Mouse (Mus musculus): ENCODE measurements around the gene Nanos2.

Nanos2 gene

DNA sequence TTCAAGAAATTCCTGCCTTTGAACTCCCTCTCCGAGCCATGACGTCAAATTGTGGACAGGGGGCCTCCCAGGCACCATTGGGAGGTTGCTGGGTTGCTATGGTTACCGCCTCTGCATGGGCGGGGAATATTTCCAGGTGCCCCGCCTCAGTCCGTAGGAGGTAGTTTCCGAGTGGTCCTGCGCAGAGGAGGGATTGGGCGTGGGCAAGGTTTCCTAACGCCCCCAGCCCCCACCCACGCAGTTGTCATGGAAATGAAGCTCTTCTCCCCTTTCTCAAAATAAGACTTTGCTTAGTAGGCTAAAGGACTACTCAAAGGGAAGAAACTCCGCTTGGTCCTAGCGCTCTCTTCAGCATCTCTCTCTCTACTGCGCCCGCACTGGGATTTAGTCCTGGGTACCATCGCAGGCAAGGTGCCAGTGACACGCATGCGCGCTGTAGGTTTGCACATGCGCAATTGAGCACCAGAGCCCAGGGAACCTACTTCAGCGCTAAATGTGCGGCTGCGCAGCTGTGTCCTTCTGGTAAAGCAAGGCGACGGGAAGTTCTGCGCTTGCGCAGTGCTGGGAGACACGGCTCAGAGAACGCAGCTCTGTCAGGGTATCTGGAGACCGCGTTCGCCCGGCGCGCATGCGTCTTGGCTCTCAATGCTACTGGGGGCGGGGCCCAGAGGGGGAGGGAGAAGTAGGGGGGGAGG lies 3.5 kb downstream of the Nanos2 start, which contains the start of gene Mypop:
Gene Mypop (plus strand): TSS at position 645 of the 695 bp plus-strand sequence.
- peak; percentile 100 for DNase-seq (ENCODE audit: low spot score in 2 of 2)

DNA sequence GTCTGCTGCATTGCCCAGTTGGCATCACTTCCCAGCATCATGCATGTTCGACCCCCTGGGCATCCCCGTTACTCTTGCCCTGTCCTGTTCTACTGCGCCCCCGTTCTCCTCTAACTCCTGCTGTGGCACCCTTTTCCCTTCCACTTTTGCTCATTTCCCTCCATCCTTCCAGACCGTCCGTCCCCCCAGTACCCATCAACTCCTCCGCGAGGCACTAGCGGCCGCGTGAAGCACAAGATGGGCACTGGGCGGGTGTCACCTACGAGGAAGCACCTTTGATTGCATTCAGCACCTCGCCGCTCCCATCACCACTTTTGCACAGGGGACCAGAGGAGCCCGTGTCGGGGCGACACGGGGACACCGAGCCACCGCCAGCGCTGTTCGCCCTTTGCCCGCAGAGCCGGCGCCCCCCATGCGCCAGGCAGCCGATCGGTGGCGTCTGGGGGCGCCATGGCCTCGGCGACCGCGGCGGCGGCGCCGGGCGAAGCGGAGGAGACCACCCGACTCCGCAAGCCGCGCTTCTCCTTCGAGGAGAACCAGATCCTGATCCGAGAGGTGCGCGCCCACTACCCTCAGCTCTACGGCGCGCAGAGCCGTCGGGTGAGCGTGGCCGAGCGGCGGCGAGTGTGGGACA lies 4.6 kb downstream of the Nanos2 start:
- peak in 1 of 2 experiments; percentile 50 for DNase-seq (ENCODE audit: low spot score in 2 of 2)

DNA sequence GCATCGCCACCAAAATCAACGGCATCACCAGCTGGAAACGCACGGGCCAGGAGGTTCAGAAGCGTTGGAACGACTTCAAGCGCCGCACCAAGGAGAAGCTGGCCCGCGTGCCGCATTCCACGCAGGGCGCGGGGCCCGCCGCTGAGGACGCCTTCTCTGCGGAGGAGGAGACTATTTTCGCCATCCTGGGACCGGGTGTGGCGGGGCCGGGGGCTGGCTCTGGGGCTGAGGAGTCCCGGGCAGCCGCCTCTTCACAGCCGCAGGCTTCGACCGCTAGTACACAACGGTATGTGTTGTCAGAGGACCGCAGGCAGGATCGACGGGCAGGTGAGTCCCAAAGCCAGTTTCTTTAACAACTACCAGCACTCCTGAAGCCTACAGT lies 5.1 kb downstream of the Nanos2 start:
- DNase-seq (ENCODE audit: low spot score in 2 of 2), result peak in 1 of 2 experiments; percentile 62

DNA sequence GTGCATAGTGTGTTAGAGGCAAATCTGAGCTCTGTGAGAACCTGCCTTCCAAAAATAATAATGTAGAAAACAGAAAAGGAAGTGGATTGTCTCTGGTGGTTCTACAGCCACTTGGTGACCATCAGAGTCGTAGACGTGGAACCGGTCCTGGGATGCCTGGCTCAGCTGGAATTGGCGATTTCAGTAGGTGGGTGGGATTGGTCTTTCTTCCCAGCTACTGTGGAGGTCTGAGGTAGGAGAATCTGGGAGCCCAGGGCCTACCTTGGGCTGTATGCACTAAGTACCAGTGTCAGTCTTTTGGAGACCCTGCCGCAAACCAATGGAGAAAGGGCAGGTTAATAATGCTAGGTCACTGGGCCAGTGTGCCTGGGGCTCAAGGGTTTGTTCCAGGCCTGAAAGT lies 5.8 kb downstream of the Nanos2 start:
- DNase-seq (ENCODE audit: low spot score in 2 of 2), result no peak

DNA sequence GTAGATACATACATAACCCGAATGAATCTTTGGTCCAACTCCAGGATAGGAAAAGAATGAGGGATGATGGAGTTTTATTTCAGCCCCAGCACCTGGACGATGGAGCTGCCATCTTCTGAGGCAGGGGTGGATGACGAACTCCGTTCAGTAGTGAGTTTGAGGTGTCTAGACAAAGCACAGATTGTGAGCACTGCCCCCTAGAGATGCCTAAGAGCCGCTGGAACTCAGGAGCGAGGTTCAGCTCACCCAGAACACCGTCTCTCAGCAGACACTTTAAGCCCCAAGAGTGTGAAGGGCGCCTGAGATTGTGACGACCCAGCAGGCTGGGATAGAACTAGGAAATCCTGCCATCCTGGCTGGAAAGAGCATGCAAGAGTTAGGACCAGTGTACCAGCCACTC lies 11.6 kb downstream of the Nanos2 start:
- no peak for DNase-seq (ENCODE audit: low spot score in 2 of 2)

DNA sequence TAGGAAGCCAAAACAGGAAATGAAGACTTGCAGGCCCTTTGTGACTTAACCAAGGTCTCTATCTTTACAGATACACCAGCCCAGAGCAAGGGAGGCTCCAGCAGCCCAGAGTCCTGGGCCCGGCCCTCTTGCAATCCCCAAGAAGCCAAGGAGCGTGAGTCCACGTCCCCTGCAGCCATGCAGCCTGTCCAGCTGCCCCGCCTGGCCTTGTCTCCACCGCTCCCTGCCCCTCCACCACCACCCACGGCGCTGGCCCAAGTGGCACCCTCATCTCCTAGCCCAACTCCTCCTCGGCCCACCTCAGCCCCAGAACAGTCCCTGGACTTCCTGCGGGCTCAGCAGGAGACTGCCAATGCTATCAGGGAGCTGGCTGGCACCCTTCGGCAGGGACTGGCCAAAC lies 13.2 kb downstream of the Nanos2 start:
- DNase-seq (ENCODE audit: low spot score in 2 of 2), result no peak

DNA sequence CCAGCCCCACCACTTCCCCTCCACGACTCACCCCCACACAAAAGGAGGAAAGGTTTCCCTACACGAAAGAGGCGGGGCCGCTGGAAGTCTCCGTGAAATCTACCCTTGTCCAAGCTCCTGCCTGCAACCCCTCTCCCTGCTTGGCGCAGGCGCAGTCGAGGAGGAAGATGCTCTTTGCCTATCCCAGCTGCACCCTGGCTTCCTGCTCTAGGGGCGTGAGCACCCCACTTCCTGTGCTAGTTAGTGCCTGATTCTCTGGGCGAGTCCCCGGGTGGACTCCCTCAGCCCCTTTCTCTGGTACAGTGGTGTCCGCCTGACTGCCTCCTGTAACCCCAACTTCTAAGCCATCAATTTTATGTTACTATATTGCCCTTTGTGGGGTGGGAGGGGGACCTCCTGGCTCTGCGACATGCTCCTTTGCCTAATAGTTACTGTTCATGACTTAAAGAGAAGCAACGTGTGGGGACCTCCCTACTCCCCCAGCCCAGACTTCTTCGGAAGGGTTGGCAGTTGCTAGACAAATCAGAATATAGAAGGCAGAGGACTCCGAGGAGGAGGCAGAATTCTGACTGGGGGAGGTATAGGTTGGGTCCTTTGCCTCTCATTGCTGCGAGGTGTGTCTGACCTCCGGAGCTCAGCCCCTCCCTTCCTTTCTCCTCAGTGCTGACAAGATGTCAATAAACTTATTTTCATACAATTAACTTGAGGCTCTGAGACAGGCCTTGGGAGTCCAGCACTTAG lies 14.0 kb downstream of the Nanos2 start:
- no peak for DNase-seq (ENCODE audit: low spot score in 2 of 2)

DNA sequence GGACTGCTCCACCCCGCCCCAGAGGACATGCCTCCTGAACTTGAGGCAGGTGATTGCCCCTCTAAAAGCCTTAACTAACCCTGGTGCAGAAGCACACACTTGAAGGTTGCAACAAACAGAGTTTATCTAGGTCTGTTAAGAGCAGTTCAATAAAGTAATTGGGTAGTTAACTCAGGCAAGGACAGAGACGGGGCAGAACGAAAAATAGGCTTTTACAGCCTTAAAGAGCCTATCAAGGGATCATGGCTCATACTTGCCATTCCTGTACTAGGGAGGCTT lies 14.5 kb downstream of the Nanos2 start:
- DNase-seq (ENCODE audit: low spot score in 2 of 2), result no peak

DNA sequence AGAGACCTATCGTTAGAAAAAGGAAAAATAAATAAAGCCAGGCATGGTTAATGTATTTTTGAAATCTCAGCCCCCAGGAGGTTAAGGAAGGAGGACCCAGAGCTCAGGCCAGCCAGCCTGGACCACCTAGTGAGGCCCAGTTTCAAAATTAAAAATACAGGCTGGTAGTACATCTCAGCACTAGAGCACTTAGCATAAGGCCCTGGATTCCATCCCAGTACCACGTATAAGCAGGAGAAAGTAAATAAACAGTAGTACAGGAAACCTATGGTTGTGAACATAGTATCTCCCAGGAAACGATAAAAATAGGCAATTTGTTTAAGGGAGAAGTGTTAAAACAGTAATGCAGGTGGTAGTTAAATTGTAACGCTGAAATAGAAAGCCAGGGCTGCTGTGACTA lies 14.9 kb downstream of the Nanos2 start:
- no peak for DNase-seq (ENCODE audit: low spot score in 2 of 2)

DNA sequence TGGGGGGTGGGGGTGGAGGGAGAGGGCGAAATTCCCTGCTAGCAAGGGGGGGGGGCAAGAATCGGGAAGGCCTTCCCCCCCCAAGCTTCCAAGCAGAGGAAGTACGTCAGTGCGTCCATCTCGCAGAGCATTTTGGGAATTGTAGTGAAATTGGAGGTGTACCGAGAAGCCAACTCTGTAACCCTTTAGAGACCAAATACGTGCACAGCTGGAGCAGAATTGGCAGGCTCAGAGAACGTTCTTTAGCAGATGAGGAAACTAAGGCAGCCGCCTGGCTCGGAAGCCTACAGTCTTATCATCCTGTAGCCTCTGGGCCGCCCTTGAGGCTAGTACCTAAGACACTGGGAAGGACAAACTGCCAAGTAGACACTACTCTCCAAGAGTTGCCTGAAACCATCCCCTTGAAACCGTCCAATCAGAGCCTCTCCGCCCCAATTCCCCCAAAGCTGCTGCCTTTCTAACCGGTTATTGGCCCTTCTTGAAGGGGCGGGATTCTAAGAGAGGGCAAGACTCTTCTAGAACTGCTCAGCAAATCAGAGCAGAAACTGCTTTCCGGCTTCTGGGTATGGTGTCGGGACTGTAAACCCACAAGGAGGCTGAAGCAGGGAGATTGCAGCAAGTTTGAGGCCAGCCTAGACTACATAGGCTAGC lies 15.8 kb downstream of the Nanos2 start:
- DNase-seq (ENCODE audit: low spot score in 2 of 2), result peak; percentile 76 to 85

DNA sequence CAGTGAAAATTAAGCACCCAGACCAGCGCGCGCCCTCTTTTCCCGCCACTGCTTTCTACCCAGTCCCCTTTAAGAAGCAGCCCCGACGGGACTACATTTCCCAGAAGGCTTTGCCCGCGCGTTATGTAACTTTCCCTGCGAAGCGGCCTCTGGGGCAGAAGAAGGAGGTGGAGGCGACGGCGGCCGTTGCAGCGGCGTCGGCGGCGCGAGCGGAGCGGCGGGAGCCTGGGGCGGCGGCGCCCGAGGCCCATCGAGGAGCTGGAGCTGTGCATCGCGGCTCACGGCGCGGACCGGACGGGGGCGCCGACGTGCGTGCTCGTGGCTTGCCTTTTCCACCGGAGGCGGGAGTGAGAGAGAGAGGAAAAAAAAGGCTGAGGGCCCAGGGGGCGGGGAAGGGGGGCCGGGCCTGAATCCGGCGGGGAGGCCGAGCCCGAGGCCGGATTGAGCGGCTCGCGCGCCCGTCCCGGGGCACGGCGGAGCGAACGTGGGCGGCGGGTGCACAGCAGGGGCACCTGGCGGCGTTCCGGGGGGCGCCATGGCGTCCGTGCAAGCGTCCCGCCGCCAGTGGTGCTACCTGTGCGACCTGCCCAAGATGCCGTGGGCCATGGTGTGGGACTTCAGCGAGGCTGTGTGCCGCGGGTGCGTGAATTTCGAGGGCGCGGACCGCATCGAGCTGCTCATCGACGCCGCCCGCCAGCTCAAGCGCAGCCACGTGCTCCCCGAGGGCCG lies 16.9 kb downstream of the Nanos2 start, which contains the start of gene Irf2bp1:
Gene Irf2bp1 (plus strand): TSS at position 143 of the 729 bp plus-strand sequence.
- peak; percentile 94 to 96 for DNase-seq (ENCODE audit: low spot score in 2 of 2)

DNA sequence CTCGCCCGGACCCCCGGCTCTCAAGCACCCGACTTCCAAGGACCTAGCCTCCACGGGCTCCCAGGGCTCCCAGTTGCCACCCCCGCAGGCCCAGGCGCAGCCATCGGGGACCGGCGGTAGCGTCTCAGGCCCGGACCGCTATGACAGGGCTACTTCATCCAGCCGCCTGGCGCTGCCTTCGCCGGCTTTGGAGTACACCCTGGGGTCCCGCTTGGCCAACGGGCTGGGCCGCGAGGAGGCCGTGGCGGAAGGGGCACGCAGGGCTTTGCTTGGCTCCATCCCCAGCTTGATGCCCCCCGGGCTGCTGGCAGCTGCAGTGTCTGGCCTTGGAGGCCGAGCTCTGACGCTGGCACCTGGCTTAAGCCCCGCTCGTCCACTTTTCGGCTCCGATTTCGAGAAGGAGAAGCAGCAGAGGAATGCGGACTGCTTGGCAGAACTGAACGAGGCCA lies 17.5 kb downstream of the Nanos2 start:
- DNase-seq (ENCODE audit: low spot score in 2 of 2), result no peak

DNA sequence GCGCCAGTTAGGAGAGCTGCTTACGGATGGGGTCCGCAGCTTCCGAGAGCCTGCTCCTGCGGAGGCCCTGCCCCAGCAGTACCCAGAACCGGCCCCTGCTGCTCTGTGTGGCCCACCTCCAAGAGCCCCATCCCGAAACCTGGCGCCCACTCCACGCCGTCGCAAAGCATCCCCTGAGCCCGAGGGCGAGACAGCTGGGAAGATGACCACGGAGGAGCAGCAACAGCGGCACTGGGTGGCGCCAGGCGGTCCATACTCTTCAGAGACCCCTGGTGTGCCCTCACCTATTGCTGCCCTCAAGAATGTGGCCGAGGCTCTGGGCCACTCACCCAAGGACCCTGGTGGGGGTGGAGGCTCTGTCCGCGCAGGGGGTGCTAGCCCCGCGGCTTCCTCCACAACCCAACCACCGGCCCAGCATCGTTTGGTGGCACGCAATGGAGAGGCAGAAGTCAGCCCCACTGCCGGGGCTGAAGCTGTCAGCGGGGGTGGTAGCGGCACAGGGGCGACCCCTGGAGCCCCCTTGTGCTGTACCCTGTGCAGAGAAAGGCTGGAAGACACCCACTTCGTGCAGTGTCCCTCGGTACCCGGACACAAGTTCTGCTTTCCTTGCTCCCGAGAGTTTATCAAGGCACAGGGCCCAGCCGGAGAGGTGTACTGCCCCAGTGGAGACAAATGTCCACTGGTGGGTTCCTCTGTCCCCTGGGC lies 18.4 kb downstream of the Nanos2 start:
- DNase-seq (ENCODE audit: low spot score in 2 of 2), result no peak

DNA sequence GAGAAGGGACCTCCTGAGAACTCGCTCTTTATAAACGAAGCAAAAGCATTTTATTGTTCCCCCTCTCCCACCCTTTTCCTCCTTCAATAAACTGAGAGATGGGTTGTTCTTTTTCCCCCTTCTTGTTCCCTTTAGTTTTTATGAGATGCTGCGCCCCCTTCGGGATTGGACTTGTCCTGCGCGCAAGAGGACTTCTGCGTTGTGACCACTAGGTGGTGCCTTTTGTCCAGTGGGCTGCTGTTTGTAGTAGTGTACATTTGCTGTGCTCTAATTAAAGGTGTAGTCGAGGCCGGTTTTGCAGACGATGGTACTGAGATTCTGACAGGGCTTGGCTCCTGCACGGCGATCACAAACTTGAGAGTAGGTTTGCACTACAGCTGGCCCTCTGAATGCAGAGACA lies 19.3 kb downstream of the Nanos2 start:
- peak; percentile 79 to 92 for DNase-seq (ENCODE audit: low spot score in 2 of 2)

DNA sequence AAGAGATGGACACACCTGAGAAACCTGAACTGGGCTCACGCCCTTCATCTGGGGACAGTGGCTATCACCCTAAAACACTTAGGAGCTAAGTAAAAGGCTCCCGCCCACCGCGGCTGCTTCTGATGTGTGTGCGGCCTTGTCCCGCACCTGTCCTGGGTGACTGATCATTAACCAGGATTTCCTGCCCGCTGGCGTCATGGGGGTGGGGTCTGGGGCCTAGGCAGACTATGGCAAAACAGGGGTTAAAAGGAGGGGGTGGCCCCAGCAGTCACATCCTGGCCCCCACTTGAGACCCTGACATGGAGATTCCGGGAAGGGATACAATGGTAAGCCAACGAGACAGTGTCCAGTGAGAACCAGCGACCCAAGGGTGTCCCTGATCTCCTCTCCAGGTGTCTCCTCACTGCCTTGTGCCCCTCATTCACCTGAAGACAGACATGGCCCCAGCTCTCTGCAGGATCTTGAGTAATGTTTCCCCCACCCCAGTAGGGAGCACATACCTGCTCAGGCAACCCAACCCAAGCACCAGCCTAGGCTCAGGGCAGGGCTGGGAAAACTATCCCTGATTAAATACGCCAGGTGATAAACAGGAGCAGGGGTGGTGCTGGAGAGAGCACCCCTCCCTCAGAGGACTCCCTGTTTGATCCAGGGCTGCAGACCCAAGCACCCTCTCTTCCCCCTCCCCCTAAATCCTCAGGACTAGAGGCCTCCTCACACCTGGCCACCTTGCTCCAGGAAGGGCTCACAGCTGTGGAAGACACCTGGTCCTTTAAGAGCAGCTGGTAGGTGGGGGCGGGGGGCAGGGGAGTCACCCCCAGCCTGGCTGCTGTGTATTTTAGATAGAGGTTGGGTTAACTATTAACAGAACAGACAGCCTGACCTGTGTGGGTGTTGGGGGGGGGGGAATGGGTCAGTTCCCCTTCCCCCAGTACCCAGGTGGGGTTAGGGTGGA lies 20.1 kb downstream of the Nanos2 start:
- DNase-seq (ENCODE audit: low spot score in 2 of 2), result no peak

DNA sequence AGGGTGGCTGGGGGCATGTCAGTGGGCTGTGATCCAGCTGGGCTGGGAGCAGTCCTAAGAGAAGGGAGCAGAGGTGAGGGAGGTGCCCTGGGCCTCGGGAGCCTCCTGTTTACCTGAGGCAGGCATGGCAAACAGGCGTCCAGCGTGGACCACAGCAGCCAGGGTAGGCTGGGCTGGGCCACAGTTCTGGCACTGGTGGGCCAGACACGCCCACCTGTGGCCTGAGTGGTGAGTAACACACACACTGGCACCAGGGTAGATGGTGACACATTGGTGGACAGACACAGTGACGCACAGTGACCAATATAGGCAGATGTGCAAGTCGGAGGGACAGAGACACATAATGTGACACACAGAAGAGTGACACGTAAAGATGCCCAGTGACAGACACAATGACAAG lies 23.4 kb downstream of the Nanos2 start:
- DNase-seq (ENCODE audit: low spot score in 2 of 2), result no peak

DNA sequence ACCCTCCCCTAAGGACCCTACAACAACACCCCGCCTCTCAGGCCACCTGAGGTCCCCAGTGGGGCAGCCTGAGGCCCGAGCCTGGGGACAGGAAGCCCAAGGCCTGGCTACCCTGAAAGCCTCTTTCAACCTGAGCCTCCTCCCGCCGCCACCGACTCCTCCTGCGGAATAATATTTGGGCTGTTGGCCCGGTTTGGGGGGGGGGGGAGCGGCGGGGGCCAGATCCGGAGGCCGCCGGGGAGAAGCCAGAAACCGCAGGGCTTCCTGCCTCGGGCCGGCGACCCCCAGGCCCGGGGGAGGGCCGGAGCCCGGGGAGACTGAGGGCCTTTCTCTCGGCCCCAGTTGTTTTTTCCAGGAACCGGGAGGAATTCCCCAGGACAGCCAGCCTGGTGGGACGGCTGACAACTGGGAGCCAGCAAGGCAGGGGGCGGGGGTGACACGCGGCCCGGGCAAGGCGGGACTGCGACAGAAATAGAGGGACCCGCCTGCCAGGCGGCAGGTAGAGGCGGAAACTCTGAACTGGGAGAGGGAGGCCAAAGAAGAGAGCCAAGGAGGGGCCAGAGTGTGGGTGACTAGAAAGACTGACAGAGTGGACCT lies 24.9 kb downstream of the Nanos2 start:
- no peak for DNase-seq (ENCODE audit: low spot score in 2 of 2)

DNA sequence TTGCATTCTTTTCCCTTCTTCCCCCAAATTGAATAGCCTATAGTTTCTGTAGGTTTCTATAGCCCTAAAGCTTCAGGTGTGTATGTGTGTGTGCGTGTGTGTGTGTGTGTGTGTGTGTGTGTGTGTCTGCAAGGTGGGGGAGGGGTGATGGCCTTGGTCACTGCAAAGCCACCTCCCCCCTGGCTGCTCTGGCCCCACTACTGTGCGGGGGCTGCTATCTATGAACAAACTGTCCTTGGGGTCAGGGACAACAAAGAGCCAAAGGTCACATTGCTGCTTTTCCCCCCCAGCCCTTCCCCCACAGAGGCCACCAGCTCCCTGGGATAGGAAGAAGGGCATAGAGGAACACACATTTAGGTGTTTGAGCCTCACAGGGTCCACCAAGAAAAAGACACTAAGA lies 25.7 kb downstream of the Nanos2 start:
- DNase-seq (ENCODE audit: low spot score in 2 of 2), result no peak

DNA sequence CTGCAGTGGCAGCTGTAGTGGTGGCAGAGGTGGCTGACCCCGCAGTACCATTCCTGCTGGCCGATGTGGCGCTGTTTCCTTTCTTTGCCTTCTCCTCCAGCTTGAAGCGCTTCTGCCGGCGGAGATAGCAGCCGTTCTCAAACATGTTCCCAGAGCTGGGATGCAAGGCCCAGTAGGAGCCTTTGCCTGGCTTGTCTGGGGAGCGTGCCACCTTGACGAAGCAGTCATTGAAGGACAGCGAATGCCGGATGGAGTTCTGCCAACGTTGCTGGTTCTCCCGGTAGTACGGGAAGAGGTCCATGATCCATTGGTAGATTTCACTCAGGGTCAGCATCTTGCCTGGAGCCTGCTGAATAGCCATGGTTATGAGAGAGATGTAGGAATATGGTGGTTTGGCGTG lies 27.3 kb downstream of the Nanos2 start:
- no peak for DNase-seq (ENCODE audit: low spot score in 2 of 2)

DNA sequence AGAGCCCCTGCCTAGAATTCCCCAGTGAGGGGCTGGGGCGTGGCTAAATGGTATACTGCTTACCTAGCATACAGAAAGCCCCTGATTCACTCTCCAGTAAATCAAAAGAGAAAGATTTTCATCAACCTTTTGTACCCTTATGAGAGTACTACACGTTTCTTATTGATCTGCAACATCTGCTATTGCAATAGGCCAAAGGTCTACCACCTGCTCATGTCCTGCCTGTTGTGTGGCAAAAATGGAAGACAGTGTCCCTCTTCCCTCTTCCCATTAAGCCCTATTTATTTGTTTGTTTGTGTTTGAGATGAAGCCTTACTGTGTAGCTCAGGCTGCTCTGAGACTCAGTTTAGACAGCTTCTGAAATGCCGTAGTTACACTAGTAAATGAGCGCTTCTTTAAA lies 28.8 kb downstream of the Nanos2 start:
- no peak for DNase-seq (ENCODE audit: low spot score in 2 of 2)
